Mouse (Mus musculus) megakaryocyte, embryonic 14.5 days (primary cell): ENCODE measurements around the gene Stoml3.

Source experiments
- FLI1 ChIP-seq: IDR thresholded peaks from 2 replicates; pipeline ENCODE4 v1.6.1; 2012; ENCODE audit warnings: low read length, inconsistent platforms, mixed read lengths
- GATA1 ChIP-seq: IDR thresholded peaks from 3 replicates; pipeline ENCODE4 v1.6.1; 2012; ENCODE audit warnings: mixed read lengths, low read length, inconsistent platforms, borderline replicate concordance

DNA sequence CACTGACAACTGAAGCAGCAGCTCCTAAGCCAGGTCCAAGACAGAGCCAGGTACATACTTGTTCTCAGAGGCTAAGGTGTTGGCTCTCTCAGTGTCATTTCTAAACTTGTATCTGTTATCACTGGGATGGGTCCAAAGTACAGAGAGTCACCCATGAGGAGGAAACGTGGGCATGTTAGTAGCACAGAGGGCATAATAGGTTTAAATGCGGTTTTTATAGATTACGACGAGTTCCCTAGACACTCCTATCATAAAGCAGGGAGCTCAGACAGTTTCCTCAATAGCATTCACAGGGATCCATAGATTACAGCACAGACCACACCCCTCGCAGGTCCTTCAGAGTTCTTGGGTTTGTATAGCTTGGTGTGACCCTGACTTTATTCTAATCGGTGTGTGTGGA, 34.4 kb upstream of the Stoml3 start:
- TF ChIP-seq GATA1, result no peak
- TF ChIP-seq FLI1, result no peak
